Mouse (Mus musculus): Measurements from ENCODE around the gene Ubap2l. TPM values are rescaled to one million over a fixed set of nuclear protein-coding genes. Genes with fewer than 3 reads are reported as not detected.

Ubap2l gene
- total RNA-seq (2017) = 196 and 198 TPM in 2 replicates

DNA sequence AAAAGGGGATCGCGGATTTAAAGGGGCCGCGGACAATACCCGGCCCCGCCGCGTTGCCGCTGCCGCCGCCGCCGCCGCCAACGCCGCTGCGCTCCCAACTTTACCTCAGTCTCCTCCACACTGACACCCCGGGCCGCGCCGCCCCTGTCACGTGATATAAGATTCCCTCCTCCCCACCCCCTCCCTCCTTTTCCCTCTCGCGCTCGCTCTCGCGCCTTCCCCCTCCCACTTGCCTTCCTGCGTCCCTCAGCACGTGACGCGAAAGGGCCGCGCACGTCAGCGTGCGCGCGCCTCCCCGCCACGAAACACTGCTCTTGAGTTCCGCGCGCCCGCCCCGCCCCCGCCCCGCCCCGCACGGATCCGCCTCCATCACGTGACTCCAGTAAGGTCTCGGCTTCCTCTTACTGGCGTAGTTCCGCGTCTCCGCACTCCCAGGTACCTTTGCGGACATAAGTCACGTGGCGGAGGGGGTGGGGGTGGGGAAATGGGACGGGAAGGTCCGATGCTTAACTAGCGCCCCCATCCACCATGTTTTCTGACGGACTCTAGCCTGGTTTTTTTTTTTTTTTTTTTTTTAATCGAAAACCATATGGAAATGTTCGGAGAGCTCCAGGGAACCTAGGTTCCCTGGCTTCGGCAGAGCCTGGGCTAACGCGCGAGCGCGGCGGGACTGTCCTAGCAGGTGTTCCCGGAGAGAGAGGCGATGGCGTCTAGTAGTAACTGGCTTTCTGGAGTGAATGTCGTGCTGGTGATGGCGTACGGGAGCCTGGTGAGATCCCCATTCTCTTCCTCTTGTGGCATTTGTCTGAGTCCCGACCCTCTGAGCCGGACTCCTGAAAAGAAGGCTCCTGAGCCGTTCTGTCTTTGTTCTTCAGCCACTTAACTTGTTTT is at the start of gene Ubap2l:
Gene Ubap2l (minus strand): TSS at position 278 of the 891 bp plus-strand sequence.
- peak; percentile 74 to 87 for ATAC-seq (replicated peaks in 1 of 2; ENCODE audit: insufficient read depth in 1 of 2, low FRiP score in 2 of 2, low TSS enrichment in 1 of 2, low read depth in 1 of 2, poor library complexity in 2 of 2, severe bottlenecking in 2 of 2)

DNA sequence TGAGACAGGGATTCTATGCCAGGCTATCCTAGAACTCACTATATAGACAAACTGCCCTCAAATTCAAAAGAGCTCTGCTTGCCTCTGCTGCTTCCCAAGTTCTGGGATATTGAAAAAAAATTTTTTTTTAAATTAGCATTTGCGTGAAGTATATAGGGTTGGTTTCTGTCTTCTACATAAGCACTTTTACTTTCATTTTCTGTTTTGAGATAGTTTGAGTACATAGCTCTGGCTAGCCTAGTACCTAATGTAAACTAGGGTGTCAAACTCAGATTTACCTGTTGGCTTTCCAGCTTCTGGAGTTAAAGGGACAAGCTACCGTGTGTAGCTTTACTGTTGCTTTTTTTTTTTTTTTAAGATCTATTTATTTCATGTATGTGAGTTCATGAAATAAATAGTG is 49.2 kb upstream of the Ubap2l start:
- ATAC-seq (replicated peaks in 1 of 2; ENCODE audit: insufficient read depth in 1 of 2, low FRiP score in 2 of 2, low TSS enrichment in 1 of 2, low read depth in 1 of 2, poor library complexity in 2 of 2, severe bottlenecking in 2 of 2) = no peak

DNA sequence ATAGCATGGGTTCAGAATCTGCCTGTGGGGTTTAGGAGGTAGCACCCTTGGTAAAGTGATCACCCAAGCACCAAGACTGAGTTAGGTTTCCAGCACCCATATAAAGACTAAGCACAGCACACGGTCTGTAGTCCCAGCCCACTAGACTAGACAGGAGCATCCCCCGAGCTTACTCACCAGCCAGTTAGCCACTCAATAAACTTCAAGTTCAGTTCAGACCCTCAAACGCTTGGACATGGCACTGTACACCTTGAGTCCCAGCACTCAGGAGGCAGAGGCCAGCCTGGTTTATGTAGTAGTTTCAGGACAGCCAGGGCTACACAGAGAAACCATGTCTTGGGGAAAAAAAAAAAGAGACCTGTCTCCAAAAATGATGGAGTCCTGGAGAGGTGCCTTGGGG is 48.6 kb upstream of the Ubap2l start:
- ATAC-seq (replicated peaks in 1 of 2; ENCODE audit: insufficient read depth in 1 of 2, low FRiP score in 2 of 2, low TSS enrichment in 1 of 2, low read depth in 1 of 2, poor library complexity in 2 of 2, severe bottlenecking in 2 of 2) = no peak

GRCm38 (mm10) chr3:90097928-90098327 is 45.5 kb upstream of the Ubap2l start:
- no peak for ATAC-seq (replicated peaks in 1 of 2; ENCODE audit: insufficient read depth in 1 of 2, low FRiP score in 2 of 2, low TSS enrichment in 1 of 2, low read depth in 1 of 2, poor library complexity in 2 of 2, severe bottlenecking in 2 of 2)

DNA sequence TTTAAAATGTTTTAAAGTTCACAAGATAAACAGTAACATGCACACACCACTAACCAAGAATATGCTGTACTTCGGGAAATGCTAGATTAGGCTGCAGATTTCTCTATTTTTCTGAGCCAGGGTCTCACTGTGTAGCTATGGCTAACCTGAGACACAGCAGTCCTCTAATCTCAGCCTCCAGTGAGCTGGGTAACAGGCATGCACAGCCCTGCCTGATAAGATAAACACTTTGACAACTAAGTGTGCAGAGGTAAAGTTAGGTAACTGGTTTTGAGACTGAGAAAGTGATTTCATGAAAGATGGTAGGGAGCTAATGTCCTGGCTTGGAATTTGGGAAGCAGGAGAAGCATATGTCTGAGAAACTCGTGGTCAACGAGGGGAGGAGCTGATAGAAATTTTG is 42.0 kb upstream of the Ubap2l start:
- ATAC-seq (replicated peaks in 1 of 2; ENCODE audit: insufficient read depth in 1 of 2, low FRiP score in 2 of 2, low TSS enrichment in 1 of 2, low read depth in 1 of 2, poor library complexity in 2 of 2, severe bottlenecking in 2 of 2) = no peak

DNA sequence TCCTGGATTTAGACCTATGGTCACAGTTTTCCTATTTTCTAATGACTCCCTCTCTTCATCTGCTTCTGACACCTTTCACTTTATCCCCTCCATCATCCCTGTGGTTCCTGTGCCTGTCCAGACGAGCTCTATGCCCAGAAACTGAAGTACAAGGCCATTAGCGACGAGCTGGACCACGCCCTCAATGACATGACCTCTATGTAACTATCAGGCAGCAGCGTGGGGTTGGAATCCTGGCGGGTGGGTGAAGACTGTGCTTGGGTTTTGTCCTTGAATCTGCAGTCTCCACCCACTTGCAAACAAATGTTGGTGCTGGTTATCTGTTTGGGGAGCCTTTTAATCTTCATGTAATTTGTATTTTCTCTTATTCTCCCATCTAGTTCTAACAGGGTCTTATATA is 38.5 kb upstream of the Ubap2l start:
- no peak for ATAC-seq (replicated peaks in 1 of 2; ENCODE audit: insufficient read depth in 1 of 2, low FRiP score in 2 of 2, low TSS enrichment in 1 of 2, low read depth in 1 of 2, poor library complexity in 2 of 2, severe bottlenecking in 2 of 2)

GRCm38 (mm10) chr3:90088617-90089016 is 36.2 kb upstream of the Ubap2l start:
- ATAC-seq (replicated peaks in 1 of 2; ENCODE audit: insufficient read depth in 1 of 2, low FRiP score in 2 of 2, low TSS enrichment in 1 of 2, low read depth in 1 of 2, poor library complexity in 2 of 2, severe bottlenecking in 2 of 2) = no peak

DNA sequence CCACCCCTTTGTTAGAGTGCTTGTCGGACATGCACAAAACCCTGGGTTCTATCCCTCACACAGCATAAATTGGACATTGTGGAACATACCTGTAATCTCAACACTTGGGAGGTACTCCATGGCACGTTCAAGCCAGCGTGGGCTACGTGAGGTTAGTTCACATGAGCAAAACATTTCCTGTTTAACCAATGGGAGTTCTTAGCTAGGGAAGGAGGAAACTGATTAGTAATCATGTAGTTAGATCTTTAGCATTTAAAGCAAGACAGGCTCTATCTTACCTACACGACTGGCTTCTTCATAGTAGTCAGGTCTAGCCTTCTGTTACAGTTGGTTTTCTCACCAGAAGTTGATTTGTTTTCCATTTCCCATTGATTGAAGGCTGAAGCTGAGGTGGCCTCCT is 33.6 kb upstream of the Ubap2l start:
- no peak for ATAC-seq (replicated peaks in 1 of 2; ENCODE audit: insufficient read depth in 1 of 2, low FRiP score in 2 of 2, low TSS enrichment in 1 of 2, low read depth in 1 of 2, poor library complexity in 2 of 2, severe bottlenecking in 2 of 2)

GRCm38 (mm10) chr3:90085281-90085680 is 32.9 kb upstream of the Ubap2l start:
- ATAC-seq (replicated peaks in 1 of 2; ENCODE audit: insufficient read depth in 1 of 2, low FRiP score in 2 of 2, low TSS enrichment in 1 of 2, low read depth in 1 of 2, poor library complexity in 2 of 2, severe bottlenecking in 2 of 2) = 0 out of 4 replicates have a peak, but pooled peaks of 1 of the 2 experiments have one; percentile 11

DNA sequence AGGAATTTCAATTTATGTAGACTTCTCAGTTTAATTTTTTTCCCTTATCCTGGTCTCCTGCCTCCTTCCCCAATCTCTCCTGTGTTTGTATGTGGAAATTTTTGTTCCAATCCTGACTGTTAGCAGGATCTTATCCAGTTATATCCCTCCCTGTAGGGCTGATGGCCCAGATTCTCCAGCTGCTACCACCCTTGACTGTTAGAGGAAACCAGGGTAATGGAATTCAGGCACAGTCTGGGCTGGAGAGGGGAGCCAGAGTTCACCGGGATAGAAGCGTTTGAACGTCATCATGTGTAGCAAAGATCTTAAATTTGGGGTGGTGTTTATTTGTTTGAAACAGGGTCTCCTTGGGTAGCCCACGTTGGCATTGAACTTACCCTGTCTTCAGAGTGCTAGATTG is 32.4 kb upstream of the Ubap2l start:
- no peak for ATAC-seq (replicated peaks in 1 of 2; ENCODE audit: insufficient read depth in 1 of 2, low FRiP score in 2 of 2, low TSS enrichment in 1 of 2, low read depth in 1 of 2, poor library complexity in 2 of 2, severe bottlenecking in 2 of 2)

- ATAC-seq (replicated peaks in 1 of 2; ENCODE audit: insufficient read depth in 1 of 2, low FRiP score in 2 of 2, low TSS enrichment in 1 of 2, low read depth in 1 of 2, poor library complexity in 2 of 2, severe bottlenecking in 2 of 2) = no peak
These were observed 31.4 kb upstream of the Ubap2l start for GRCm38 (mm10) chr3:90083698-90084324.

GRCm38 (mm10) chr3:90083034-90083433 is 30.6 kb upstream of the Ubap2l start:
- no peak for ATAC-seq (replicated peaks in 1 of 2; ENCODE audit: insufficient read depth in 1 of 2, low FRiP score in 2 of 2, low TSS enrichment in 1 of 2, low read depth in 1 of 2, poor library complexity in 2 of 2, severe bottlenecking in 2 of 2)

DNA sequence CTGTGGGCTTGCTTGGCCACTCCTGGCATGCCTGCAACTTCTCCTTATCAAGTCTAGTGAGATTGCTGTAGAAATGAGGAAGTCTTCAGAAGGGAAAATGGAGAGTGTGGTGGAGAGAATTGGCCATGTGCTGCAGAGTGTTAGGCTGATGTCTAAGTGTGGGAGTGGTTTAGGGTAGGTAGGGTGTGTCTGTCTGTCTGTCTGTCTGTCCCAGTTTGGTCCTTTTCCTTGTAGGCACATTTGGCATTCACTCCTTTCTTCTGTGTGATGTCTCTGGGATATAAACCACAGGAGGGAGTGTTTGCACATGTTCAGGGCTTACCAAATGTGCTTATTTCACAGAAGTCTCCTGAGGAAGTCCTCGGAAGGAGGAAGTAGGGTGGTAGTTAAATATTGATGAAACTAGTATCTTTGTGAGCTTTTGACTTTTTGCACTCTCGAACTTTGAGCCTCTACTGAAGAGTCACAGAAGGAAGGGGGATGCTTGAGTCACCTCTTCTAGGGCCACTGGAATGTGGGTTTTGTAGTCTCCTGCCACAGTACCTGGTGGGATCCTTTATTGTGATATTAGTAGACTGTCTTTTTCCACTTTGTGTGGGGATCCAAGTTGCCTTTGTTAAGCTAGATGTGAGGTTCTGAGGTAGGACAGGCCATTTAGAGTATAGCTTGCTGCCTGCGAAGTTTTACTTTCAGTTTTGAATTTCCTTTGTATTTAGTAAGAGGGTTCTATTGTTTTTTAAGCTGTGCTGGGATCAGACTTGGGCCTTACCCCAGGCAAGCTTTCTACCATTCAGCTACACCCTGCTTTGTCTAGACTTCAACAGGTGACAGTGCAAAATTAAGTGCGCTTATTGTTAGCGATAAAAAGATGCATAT is 29.2 kb upstream of the Ubap2l start:
- ATAC-seq (replicated peaks in 1 of 2; ENCODE audit: insufficient read depth in 1 of 2, low FRiP score in 2 of 2, low TSS enrichment in 1 of 2, low read depth in 1 of 2, poor library complexity in 2 of 2, severe bottlenecking in 2 of 2) = peak; percentile 24 to 33

- ATAC-seq (replicated peaks in 1 of 2; ENCODE audit: insufficient read depth in 1 of 2, low FRiP score in 2 of 2, low TSS enrichment in 1 of 2, low read depth in 1 of 2, poor library complexity in 2 of 2, severe bottlenecking in 2 of 2) = no peak
These were observed 28.1 kb upstream of the Ubap2l start for GRCm38 (mm10) chr3:90080498-90080863.

DNA sequence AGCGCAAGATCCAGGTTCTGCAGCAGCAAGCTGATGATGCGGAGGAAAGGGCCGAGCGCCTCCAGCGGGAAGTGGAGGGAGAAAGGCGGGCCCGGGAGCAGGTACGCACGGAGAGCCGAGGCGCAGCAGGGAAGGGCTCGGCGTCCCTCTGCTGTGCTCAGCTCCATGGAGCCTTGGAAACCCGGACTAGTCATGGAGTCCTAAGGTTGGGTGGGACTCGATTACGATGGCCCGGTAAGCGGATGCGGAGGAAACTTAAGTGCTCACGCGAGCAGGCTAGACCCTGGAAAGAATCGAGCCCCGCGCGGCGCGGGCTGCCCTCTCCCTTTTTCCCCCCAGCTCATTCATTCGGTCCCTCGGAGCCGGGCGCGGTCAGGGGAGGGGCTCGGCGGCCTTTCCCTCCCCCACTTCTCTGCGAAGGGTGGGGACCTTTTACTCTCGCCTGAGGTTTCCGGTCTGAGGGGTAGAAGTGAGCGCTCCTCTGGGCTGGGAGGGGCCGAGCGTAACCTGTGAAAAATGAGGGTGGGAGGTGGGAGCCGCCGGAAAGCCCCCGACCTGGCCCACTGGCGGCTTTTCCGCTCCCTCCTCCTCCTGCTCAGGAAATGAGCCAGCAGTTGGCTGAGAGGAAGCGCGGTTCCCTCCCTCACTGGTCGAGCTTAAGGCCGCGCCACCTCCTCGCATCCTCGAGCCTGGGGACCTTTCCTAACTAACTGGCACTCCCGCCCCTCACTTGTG is 27.5 kb upstream of the Ubap2l start:
- ATAC-seq (replicated peaks in 1 of 2; ENCODE audit: insufficient read depth in 1 of 2, low FRiP score in 2 of 2, low TSS enrichment in 1 of 2, low read depth in 1 of 2, poor library complexity in 2 of 2, severe bottlenecking in 2 of 2) = peak; percentile 53 to 54

DNA sequence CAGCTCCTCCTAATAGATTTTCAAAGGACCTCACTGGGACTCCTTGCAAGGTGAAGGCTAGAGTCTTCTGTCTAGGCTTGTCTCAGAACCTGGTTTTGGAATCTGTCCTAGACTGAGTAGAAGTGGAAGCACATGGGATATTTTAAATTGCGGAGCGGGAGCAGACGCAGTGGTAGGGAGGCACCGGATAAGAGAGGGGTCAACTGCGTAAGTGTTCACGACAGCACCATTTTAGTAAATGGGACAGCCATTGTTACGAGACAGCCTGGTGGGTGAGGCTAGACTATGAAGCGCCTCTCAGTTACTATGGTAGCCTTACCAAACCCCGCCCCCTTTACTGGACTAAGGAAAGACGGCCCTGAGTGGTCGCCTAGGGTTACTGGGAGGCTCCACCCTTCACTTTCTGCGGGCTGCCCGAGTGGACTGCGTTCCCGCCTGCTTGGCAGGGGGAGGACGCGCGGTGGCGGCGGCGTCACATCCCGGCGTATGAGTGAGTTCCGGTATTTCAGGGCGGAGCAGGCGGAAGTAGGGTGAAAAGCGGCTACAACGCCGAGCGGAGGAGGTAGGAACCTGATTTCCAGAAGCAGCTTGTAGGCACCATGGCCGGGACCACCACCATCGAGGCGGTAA is 26.8 kb upstream of the Ubap2l start:
- peak; percentile 78 to 83 for ATAC-seq (replicated peaks in 1 of 2; ENCODE audit: insufficient read depth in 1 of 2, low FRiP score in 2 of 2, low TSS enrichment in 1 of 2, low read depth in 1 of 2, poor library complexity in 2 of 2, severe bottlenecking in 2 of 2)

DNA sequence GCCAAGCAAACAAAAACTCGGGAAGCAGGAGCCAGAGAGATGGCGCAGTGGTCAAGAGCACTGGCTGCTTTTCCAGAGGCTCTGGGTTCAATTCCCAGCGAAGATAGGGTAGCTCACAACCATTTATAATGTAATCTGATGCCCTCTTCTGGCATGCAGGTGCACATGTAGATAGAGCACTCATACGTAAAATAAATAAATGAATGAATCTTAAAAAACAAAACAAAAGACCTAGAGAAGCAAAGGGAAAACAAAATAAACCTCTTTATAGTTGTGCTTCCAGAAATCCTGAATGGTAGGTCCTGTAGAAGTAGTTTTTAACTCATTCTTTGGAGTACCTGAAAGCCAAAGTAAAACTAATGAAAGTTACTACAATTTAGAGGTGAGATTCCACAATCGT is 25.8 kb upstream of the Ubap2l start:
- ATAC-seq (replicated peaks in 1 of 2; ENCODE audit: insufficient read depth in 1 of 2, low FRiP score in 2 of 2, low TSS enrichment in 1 of 2, low read depth in 1 of 2, poor library complexity in 2 of 2, severe bottlenecking in 2 of 2) = no peak

Measured in hematopoietic stem cell, adult 5-6 weeks (primary cell).